Mouse (Mus musculus): ENCODE measurements around the gene Rsph9. TPM values are rescaled to one million over a fixed set of nuclear protein-coding genes. Genes with fewer than 3 reads are reported as not detected.

The Rsph9 gene
- total RNA-seq, 1 experiment from 2014 or later: 1.3 TPM

- ATAC-seq (replicated peaks; ENCODE audit: low read depth, poor library complexity, severe bottlenecking): peak; percentile 88
Observed at GRCm38 (mm10) chr17:46073730-46074301, 70.2 kb downstream of the Rsph9 start.

Other genes with a start within 250 kb of the Rsph9 start
- gene Vegfa, start 111.8 kb downstream of the Rsph9 start, total RNA-seq (2017): 13.2 and 17.9 TPM in 2 replicates
- 41.5 and 50.5 TPM in 2 replicates for gene Mrps18a, start 33.2 kb downstream of the Rsph9 start, total RNA-seq (2017)
- gene Mad2l1bp, start 9.3 kb upstream of the Rsph9 start, total RNA-seq (2017): 3.8 and 12.1 TPM in 2 replicates
- gene Gtpbp2, start 16.8 kb upstream of the Rsph9 start, total RNA-seq (2017): 26.1 and 31.0 TPM in 2 replicates
- 19.1 and 27.4 TPM in 2 replicates for gene Polh, start 58.4 kb upstream of the Rsph9 start, total RNA-seq (2017)
- 60.6 and 67.8 TPM in 2 replicates for gene Xpo5, start 58.6 kb upstream of the Rsph9 start, total RNA-seq (2017)
- 50.0 and 55.6 TPM in 2 replicates for gene Polr1c, start 103.8 kb upstream of the Rsph9 start, total RNA-seq (2017)
- 26.5 and 32.6 TPM in 2 replicates for gene Yipf3, start 103.9 kb upstream of the Rsph9 start, total RNA-seq (2017)
- not detected in 2 replicates for gene Lrrc73, start 109.3 kb upstream of the Rsph9 start, total RNA-seq (2017)
- 11.3 and 14.6 TPM in 2 replicates for gene Tjap1, start 138.8 kb upstream of the Rsph9 start, total RNA-seq (2017)
- gene Dlk2, start 153.2 kb upstream of the Rsph9 start, total RNA-seq (2017): 0.23 TPM in 1 of 2 replicates, not detected in the other
- gene Abcc10, start 184.1 kb upstream of the Rsph9 start, total RNA-seq (2017): 0.63 and 5.3 TPM in 2 replicates
- 19.5 and 55.4 TPM in 2 replicates for gene Zfp318, start 239.5 kb upstream of the Rsph9 start, total RNA-seq (2017)

All from common myeloid progenitor, adult 5-6 weeks (primary cell).